Comparison of ENCODE assay signal across 16 mouse cellular contexts in genomic region chrX:163814806-163815205, GRCm38 (mm10). TPM values are rescaled to one million over a fixed set of nuclear protein-coding genes. Genes with fewer than 3 reads are reported as not detected.
DNase-seq lines count a peak whose midpoint lies in the region; ATAC-seq and TF ChIP-seq lines count a peak whose summit lies in the region.
"Had no signal": no experiment of that assay in that cellular context is flagged by ENCODE, and none has a peak within 500 bp of the region (broad histone marks: within the 10 kb centered on the region; RNA-seq: fewer than 3 reads in every experiment).

No protein-coding gene starts in this region.

- H3K9ac ChIP-seq in forebrain, postnatal 0 days = no peak overlapping the region
- H3K9ac ChIP-seq: intestine, embryonic 15.5 days; limb, embryonic 12.5 days; midbrain, embryonic 15.5 days; stomach, embryonic 15.5 days had no signal

- peak; percentile 45 for TF ChIP-seq CTCF in forebrain, postnatal 0 days (IDR thresholded peaks at IDR 0.05; ENCODE audit: low read depth)
- TF ChIP-seq CTCF in Patski (IDR thresholded peaks at IDR 0.05) = peak; percentile 14

- WGBS in forebrain, postnatal 0 days = 33% methylated on average over 1 of the region's 1 CpGs
- WGBS in forebrain, embryonic 10.5 days = 36% methylated on average over 1 of the region's 1 CpGs

- H3K4me3 ChIP-seq in forebrain, postnatal 0 days (ENCODE audit: low read depth, low read length) = no peak overlapping the region
- no peak overlapping the region for H3K4me3 ChIP-seq in forebrain, embryonic 10.5 days
- H3K4me3 ChIP-seq: intestine, embryonic 15.5 days; limb, embryonic 12.5 days; midbrain, embryonic 15.5 days; stomach, embryonic 15.5 days had no signal

- H3K27ac ChIP-seq in forebrain, postnatal 0 days (ENCODE audit: low read depth, low read length) = no peak overlapping the region
- no peak overlapping the region for H3K27ac ChIP-seq in forebrain, embryonic 10.5 days
- H3K27ac ChIP-seq: intestine, embryonic 15.5 days; limb, embryonic 12.5 days; midbrain, embryonic 15.5 days; stomach, embryonic 15.5 days had no signal

- CTCF ChIA-PET in Patski (lab: Charles Lee) = no interaction called here

- H3K9me3 ChIP-seq in forebrain, postnatal 0 days (ENCODE audit: low read length) = no peaks in the 10 kb centered on the region
- H3K9me3 ChIP-seq in forebrain, embryonic 10.5 days = no peaks in the 10 kb centered on the region
- H3K9me3 ChIP-seq: intestine, embryonic 15.5 days; limb, embryonic 12.5 days; midbrain, embryonic 15.5 days; stomach, embryonic 15.5 days had no signal

- no peaks in the 10 kb centered on the region for H3K4me1 ChIP-seq in forebrain, postnatal 0 days (ENCODE audit: insufficient read depth)
- no peaks in the 10 kb centered on the region for H3K4me1 ChIP-seq in forebrain, embryonic 10.5 days
- H3K4me1 ChIP-seq: intestine, embryonic 15.5 days; limb, embryonic 12.5 days; midbrain, embryonic 15.5 days; stomach, embryonic 15.5 days had no signal

- H3K27me3 ChIP-seq in forebrain, postnatal 0 days (ENCODE audit: insufficient read depth, low read length) = no peaks in the 10 kb centered on the region
- H3K27me3 ChIP-seq in forebrain, embryonic 10.5 days (ENCODE audit: poor library complexity, severe bottlenecking) = peaks cover 93% of the 10 kb centered on the region
- H3K27me3 ChIP-seq in Patski = peaks cover 19% of the 10 kb centered on the region
- H3K27me3 ChIP-seq: CH12.LX; intestine, embryonic 15.5 days; stomach, embryonic 15.5 days had no signal

- no peaks in the 10 kb centered on the region for H3K36me3 ChIP-seq in forebrain, postnatal 0 days (ENCODE audit: insufficient read depth)
- no peaks in the 10 kb centered on the region for H3K36me3 ChIP-seq in forebrain, embryonic 10.5 days (replicated peaks)
- H3K36me3 ChIP-seq: intestine, embryonic 15.5 days; limb, embryonic 12.5 days; midbrain, embryonic 15.5 days; stomach, embryonic 15.5 days had no signal

- DNase-seq in forebrain, postnatal 0 days = peak; percentile 13
- DNase-seq in forebrain, embryonic 10.5 days (ENCODE audit: extremely low spot score, low spot score) = no peak
- peak; percentile 1 to 2 for DNase-seq in layer of hippocampus, postnatal 36 days
- no peak for DNase-seq in layer of hippocampus, postnatal 10 days (ENCODE audit: low spot score in 2 of 2)
- DNase-seq in 3T3-L1 (ENCODE audit: low read depth, low spot score) (peak; percentile 22), Patski (ENCODE audit: low read depth, low spot score) (no peak)
- no peak for DNase-seq in thymus, postnatal 4 days

- no peak for ATAC-seq in forebrain, postnatal 0 days
- no peak for ATAC-seq in Patski
- ATAC-seq in megakaryocyte progenitor cell, adult 5-6 weeks (replicated peaks; ENCODE audit: poor library complexity) = no peak
- ATAC-seq: intestine, embryonic 15.5 days; midbrain, embryonic 15.5 days had no signal

- POLR2A ChIA-PET in Patski (lab: Charles Lee) = no interaction called here

- in situ Hi-C loops in Patski (cut with MboI; ENCODE audit: low pct_unique_long_range_greater_than_20kb) = no loop called here

- no peak overlapping the region for H3K4me2 ChIP-seq in forebrain, postnatal 0 days (ENCODE audit: low read depth)
- H3K4me2 ChIP-seq: intestine, embryonic 15.5 days; limb, embryonic 12.5 days; midbrain, embryonic 15.5 days; stomach, embryonic 15.5 days had no signal

RNA-seq across cellular contexts. Expression of gene Rnf138rt1, which starts 53.7 kb away (rescaled TPM):
- total RNA-seq in forebrain, postnatal 0 days (2014; rRNA removed) = 4.2 and 6.9 TPM in 2 replicates
- polyA plus RNA-seq in forebrain, postnatal 0 days (2015; fragmentation: Nextera tagmentation; extraction: Ambion mirVana) = 4.7 and 6.1 TPM in 2 replicates
- polyA plus RNA-seq in forebrain, embryonic 10.5 days (2016; fragmentation: Nextera tagmentation; extraction: Ambion mirVana) = 0.43 and 0.81 TPM in 2 replicates
- total RNA-seq in layer of hippocampus, postnatal 36 days (2021) = 1 to 10 TPM; 1.1 to 1.3 TPM
- total RNA-seq in layer of hippocampus, postnatal 10 days (2021) = 1 to 10 TPM; 1.6 to 2.0 TPM
- not detected for polyA plus RNA-seq in Patski (2021)
- not detected in 2 replicates for total RNA-seq in megakaryocyte progenitor cell, adult 5-6 weeks (2015)
- total RNA-seq in megakaryocyte progenitor cell, adult 5-6 weeks (2017) = not detected in 2 replicates
- total RNA-seq: CH12.LX; common myeloid progenitor, adult 5-6 weeks; heart, adult 18-20 months; heart, postnatal 25 days had no signal
- polyA plus RNA-seq: intestine, embryonic 15.5 days had no signal

Comparison
In these comparisons a context has a peak if more than half of its experiments do, and no peak if none do; other contexts are left out.
1. DNase-seq: peak in forebrain, postnatal 0 days (single experiment), layer of hippocampus, postnatal 36 days (2 of 2) and 3T3-L1 (single experiment); none in forebrain, embryonic 10.5 days (single experiment), layer of hippocampus, postnatal 10 days (0 of 2), Patski (single experiment) and thymus, postnatal 4 days (single experiment).